Mouse (Mus musculus) MEL (cell line): Measurements from ENCODE around the gene Ap1s3. TPM values are rescaled to one million over a fixed set of nuclear protein-coding genes. Genes with fewer than 3 reads are reported as not detected.

Experiments
- DNase-seq: peaks from one replicate; pipeline ENCODE4 v3.0.0; 2011; ENCODE audit warnings: low read depth, low spot score
- H3K27ac ChIP-seq: 2 replicates; pipeline ENCODE4 v1.5.1; 2012; ENCODE audit warnings: low read depth, mild to moderate bottlenecking, control low read depth, low read length, moderate library complexity; ENCODE audit not compliant: control insufficient read depth
- H3K27me3 ChIP-seq, 2 experiments: fragments of 150-350 bp in 1 of 2; sonication (generic) in 1 of 2; 2 replicates each; pipeline ENCODE4 v1.6.1; 2012; ENCODE audit warnings: low read length in 2 of 2, mild to moderate bottlenecking in 2 of 2, improper control_type of control experiment in 1 of 2, moderate library complexity in 1 of 2; ENCODE audit not compliant: insufficient read depth in 2 of 2, control insufficient read depth in 1 of 2
- H3K36me3 ChIP-seq, 2 experiments: 2 replicates each; pipeline ENCODE4 v1.6.1; 2012 to 2014; ENCODE audit warnings: low read length in 2 of 2, improper control_type of control experiment in 1 of 2, inconsistent platforms in 1 of 2, mild to moderate bottlenecking in 1 of 2; ENCODE audit not compliant: insufficient read depth in 2 of 2, control insufficient read depth in 1 of 2
- H3K4me1 ChIP-seq, 2 experiments: fragments of 150-350 bp in 1 of 2; sonication (generic) in 1 of 2; 2 replicates each; pipeline ENCODE4 v1.6.1; 2012; ENCODE audit warnings: low read length in 2 of 2, improper control_type of control experiment in 1 of 2, mild to moderate bottlenecking in 1 of 2; ENCODE audit not compliant: insufficient read depth in 2 of 2, control insufficient read depth in 1 of 2
- H3K4me3 ChIP-seq, 2 experiments: fragments of 150-350 bp in 1 of 2; sonication (generic) in 1 of 2; 2 replicates each; pipeline ENCODE4 v1.5.1; 2012; ENCODE audit warnings: low read depth in 2 of 2, low read length in 2 of 2, mild to moderate bottlenecking in 2 of 2, moderate library complexity in 2 of 2, control low read depth in 1 of 2, improper control_type of control experiment in 1 of 2; ENCODE audit not compliant: control insufficient read depth in 1 of 2, insufficient read depth in 1 of 2
- H3K79me2 ChIP-seq: 2 replicates; pipeline ENCODE4 v1.6.1; 2012; ENCODE audit warnings: mild to moderate bottlenecking, low read length, moderate library complexity; ENCODE audit not compliant: control insufficient read depth, poor library complexity, insufficient read depth
- H3K9ac ChIP-seq: 2 replicates; pipeline ENCODE4 v1.6.1; 2012; ENCODE audit warnings: low read depth, mild to moderate bottlenecking, control low read depth, low read length, moderate library complexity; ENCODE audit not compliant: control insufficient read depth, poor library complexity, severe bottlenecking
- H3K9me3 ChIP-seq: fragments of 150-350 bp; sonication (generic); replicated peaks from 2 replicates; pipeline ENCODE4 v1.6.1; 2012; ENCODE audit warnings: mild to moderate bottlenecking, low read length, improper control_type of control experiment, moderate library complexity; ENCODE audit not compliant: insufficient read depth
- BHLHE40 ChIP-seq: IDR thresholded peaks from 2 replicates; pipeline ENCODE4 v1.6.1; 2012; ENCODE audit warnings: low read depth, mild to moderate bottlenecking, inconsistent platforms, low read length, improper control_type of control experiment, borderline replicate concordance
- CHD2 ChIP-seq: IDR thresholded peaks from 2 replicates; pipeline ENCODE4 v1.6.1; 2011; ENCODE audit warnings: low read length, improper control_type of control experiment
- CTCF ChIP-seq, 3 experiments: IDR thresholded peaks in 2 of 3; conservative IDR thresholded peaks in 1 of 3; 2 replicates each; pipeline ENCODE4 v1.5.1; 2011 to 2012; ENCODE audit warnings: low read length in 3 of 3, low read depth in 2 of 3, mild to moderate bottlenecking in 2 of 3, improper control_type of control experiment in 1 of 3, inconsistent platforms in 1 of 3, mixed read lengths in 1 of 3, moderate library complexity in 1 of 3; ENCODE audit not compliant: control insufficient read depth in 1 of 3, insufficient read depth in 1 of 3, poor library complexity in 1 of 3, severe bottlenecking in 1 of 3
- GABPA ChIP-seq: IDR thresholded peaks from 2 replicates; pipeline ENCODE4 v1.6.1; 2012; ENCODE audit warnings: low read depth, mild to moderate bottlenecking, inconsistent platforms, low read length, improper control_type of control experiment, moderate library complexity
- JUND ChIP-seq: IDR thresholded peaks from 2 replicates; pipeline ENCODE4 v1.6.1; 2011; ENCODE audit warnings: low read depth, mild to moderate bottlenecking, improper control_type of control experiment, low read length
- KAT2A ChIP-seq: conservative IDR thresholded peaks from 2 replicates; pipeline ENCODE4 v1.6.1; 2012; ENCODE audit warnings: low read depth, low read length, improper control_type of control experiment, inconsistent platforms
- MAX ChIP-seq: IDR thresholded peaks from 2 replicates; pipeline ENCODE4 v1.6.1; 2011; ENCODE audit warnings: low read length, improper control_type of control experiment
- MEF2A ChIP-seq: IDR thresholded peaks from 2 replicates; pipeline ENCODE4 v1.6.1; 2014; ENCODE audit warnings: low read depth, mild to moderate bottlenecking, inconsistent platforms, low read length, improper control_type of control experiment; ENCODE audit not compliant: poor library complexity, insufficient replicate concordance, severe bottlenecking; ENCODE audit errors: extremely low read depth
- MYB ChIP-seq: IDR thresholded peaks from 2 replicates; pipeline ENCODE4 v1.6.1; 2011; ENCODE audit warnings: mild to moderate bottlenecking, low read depth, low read length, improper control_type of control experiment
- MYC ChIP-seq: IDR thresholded peaks from 2 replicates; pipeline ENCODE4 v1.6.1; 2011; ENCODE audit warnings: low read depth, mild to moderate bottlenecking, low read length, improper control_type of control experiment, moderate library complexity
- NELFE ChIP-seq: IDR thresholded peaks from 2 replicates; pipeline ENCODE4 v1.6.1; 2011; ENCODE audit warnings: low read depth, low read length, improper control_type of control experiment
- NRF1 ChIP-seq: IDR thresholded peaks from 2 replicates; pipeline ENCODE4 v1.6.1; 2014; ENCODE audit warnings: low read depth, mild to moderate bottlenecking, inconsistent platforms, low read length, improper control_type of control experiment, moderate library complexity; ENCODE audit not compliant: poor library complexity, insufficient read depth, severe bottlenecking
- POLR2AphosphoS2 ChIP-seq: IDR thresholded peaks from 2 replicates; pipeline ENCODE4 v1.6.1; 2011; ENCODE audit warnings: low read length, improper control_type of control experiment
- SIN3A ChIP-seq: IDR thresholded peaks from 2 replicates; pipeline ENCODE4 v1.6.1; 2012; ENCODE audit warnings: low read length, improper control_type of control experiment, inconsistent platforms
- SMC3 ChIP-seq: IDR thresholded peaks from 2 replicates; pipeline ENCODE4 v1.6.1; 2011; ENCODE audit warnings: low read depth, low read length, improper control_type of control experiment
- TAL1 ChIP-seq: IDR thresholded peaks from 2 replicates; pipeline ENCODE4 v1.6.1; 2012; ENCODE audit warnings: mild to moderate bottlenecking, inconsistent platforms, low read length, moderate library complexity, mixed read lengths
- TBP ChIP-seq: IDR thresholded peaks from 2 replicates; pipeline ENCODE4 v1.8.0; 2011; ENCODE audit warnings: low read depth, low read length, improper control_type of control experiment
- TCF12 ChIP-seq: IDR thresholded peaks from 2 replicates; pipeline ENCODE4 v1.6.1; 2014; ENCODE audit warnings: low read depth, mild to moderate bottlenecking, inconsistent platforms, low read length, improper control_type of control experiment, moderate library complexity
- USF1 ChIP-seq: IDR thresholded peaks from 2 replicates; pipeline ENCODE4 v1.6.1; 2014; ENCODE audit warnings: low read depth, mild to moderate bottlenecking, inconsistent platforms, low read length, improper control_type of control experiment, moderate library complexity
- USF2 ChIP-seq, 2 experiments: IDR thresholded peaks; 2 replicates each; pipeline ENCODE4 v1.6.1; 2011 to 2012; ENCODE audit warnings: improper control_type of control experiment in 2 of 2, low read length in 2 of 2, borderline replicate concordance in 1 of 2, inconsistent platforms in 1 of 2, low read depth in 1 of 2, mild to moderate bottlenecking in 1 of 2; ENCODE audit not compliant: insufficient read depth in 1 of 2
- ZC3H11A ChIP-seq: IDR thresholded peaks from 2 replicates; pipeline ENCODE4 v1.6.1; 2012; ENCODE audit warnings: low read depth, mild to moderate bottlenecking, inconsistent platforms, low read length, improper control_type of control experiment
- ZKSCAN1 ChIP-seq: IDR thresholded peaks from 2 replicates; pipeline ENCODE4 v1.6.1; 2012; ENCODE audit warnings: low read depth, mild to moderate bottlenecking, inconsistent platforms, low read length, improper control_type of control experiment, moderate library complexity
- ZMIZ1 ChIP-seq: IDR thresholded peaks from 2 replicates; pipeline ENCODE4 v1.6.1; 2012; ENCODE audit warnings: low read depth, mild to moderate bottlenecking, inconsistent platforms, low read length, improper control_type of control experiment, moderate library complexity
- ZNF384 ChIP-seq: IDR thresholded peaks from 2 replicates; pipeline ENCODE4 v1.6.1; 2012; ENCODE audit warnings: low read depth, mild to moderate bottlenecking, inconsistent platforms, low read length, improper control_type of control experiment
- polyA plus RNA-seq, 2 experiments: library from polyadenylated mRNA; stranded (reverse) in 1 of 2; unstranded in 1 of 2; fragments of >175 nt in 1 of 2; fragments of >200 nt in 1 of 2; gene quantifications; 2 replicates each; pipeline versions ENCODE4 v1.2.1 to v1.2.4; 2012; ENCODE audit warnings: low replicate concordance in 2 of 2, low read depth in 1 of 2; ENCODE audit not compliant: insufficient read length in 2 of 2, insufficient read depth in 1 of 2, missing spikeins in 1 of 2
- total RNA-seq: library from RNA; depleted of rRNA; stranded (reverse); fragments of 300-350 nt; gene quantifications from 2 replicates; pipeline ENCODE4 v1.2.3, GENCODE M21; 2012

Gene Ap1s3
- total and polyA plus RNA-seq, 3 experiments, result 4.3 to 50.6 (median 19.0) TPM

- Histone ChIP-seq H3K9me3 (no peaks in the 10 kb centered on the region), H3K36me3 (no peaks in the 10 kb centered on the region; a peak in 1 of 4 replicates), H3K27me3 (no peaks in the 10 kb centered on the region), H3K9ac (no peak overlapping the region), H3K4me3 (no peak overlapping the region), H3K4me1 (no peaks in the 10 kb centered on the region), H3K27ac (no peak overlapping the region), H3K79me2 (no peaks in the 10 kb centered on the region)
- DNase-seq, result no peak
- no peak for TF ChIP-seq BHLHE40
- no peak for TF ChIP-seq POLR2AphosphoS2
- no peak for TF ChIP-seq SIN3A
- no peak for TF ChIP-seq TBP
- TF ChIP-seq ZC3H11A, result no peak
- no peak for TF ChIP-seq NELFE
- TF ChIP-seq USF1, result no peak
- TF ChIP-seq MEF2A, result no peak
- no peak for TF ChIP-seq KAT2A
- no peak for TF ChIP-seq ZKSCAN1
- no peak for TF ChIP-seq MYC
- TF ChIP-seq MAX, result no peak
- TF ChIP-seq CHD2, result no peak
- no peak for TF ChIP-seq TCF12
- TF ChIP-seq JUND, result no peak
- TF ChIP-seq GABPA, result no peak
- no peak for TF ChIP-seq NRF1
- TF ChIP-seq USF2 (IDR thresholded peaks at IDR 0.05; ENCODE audit: borderline replicate concordance in 1 of 2, insufficient read depth in 1 of 2, low read depth in 1 of 2, low read length in 2 of 2), result no peak
- TF ChIP-seq ZMIZ1, result no peak
- no peak for TF ChIP-seq ZNF384
Measured at GRCm38 (mm10) chr1:79616492-79616891, 55.3 kb downstream of the Ap1s3 start.

- peak; percentile 61 for DNase-seq
- no peaks in the 10 kb centered on the region for H3K79me2 ChIP-seq
- H3K9ac ChIP-seq, result no peak overlapping the region
- no peaks in the 10 kb centered on the region; a peak in 1 of 4 replicates for H3K36me3 ChIP-seq
- TF ChIP-seq USF1, result no peak
- TF ChIP-seq MYB, result no peak
- TF ChIP-seq CTCF (IDR thresholded peaks at IDR 0.05 in 2 of 3, conservative IDR thresholded peaks at IDR 0.05 in 1 of 3; ENCODE audit: control insufficient read depth in 1 of 3, insufficient read depth in 1 of 3, low read depth in 2 of 3, low read length in 3 of 3, poor library complexity in 1 of 3, severe bottlenecking in 1 of 3), result peak; percentile 14 to 42 (median 27); a peak in 4 of 6 replicates
- no peak for TF ChIP-seq TAL1
- TF ChIP-seq SMC3, result 0 out of 2 replicates have a peak, but pooled peaks have one; percentile 21
- H3K27me3 ChIP-seq, result no peaks in the 10 kb centered on the region
- no peak overlapping the region for H3K27ac ChIP-seq
- no peaks in the 10 kb centered on the region for H3K9me3 ChIP-seq
- H3K4me3 ChIP-seq, result no peak overlapping the region
- H3K4me1 ChIP-seq, result no peaks in the 10 kb centered on the region
Measured at GRCm38 (mm10) chr1:79614456-79614855, 57.3 kb downstream of the Ap1s3 start.
